21 mouse cellular contexts compared by ENCODE assay signal in the genomic region with DNA sequence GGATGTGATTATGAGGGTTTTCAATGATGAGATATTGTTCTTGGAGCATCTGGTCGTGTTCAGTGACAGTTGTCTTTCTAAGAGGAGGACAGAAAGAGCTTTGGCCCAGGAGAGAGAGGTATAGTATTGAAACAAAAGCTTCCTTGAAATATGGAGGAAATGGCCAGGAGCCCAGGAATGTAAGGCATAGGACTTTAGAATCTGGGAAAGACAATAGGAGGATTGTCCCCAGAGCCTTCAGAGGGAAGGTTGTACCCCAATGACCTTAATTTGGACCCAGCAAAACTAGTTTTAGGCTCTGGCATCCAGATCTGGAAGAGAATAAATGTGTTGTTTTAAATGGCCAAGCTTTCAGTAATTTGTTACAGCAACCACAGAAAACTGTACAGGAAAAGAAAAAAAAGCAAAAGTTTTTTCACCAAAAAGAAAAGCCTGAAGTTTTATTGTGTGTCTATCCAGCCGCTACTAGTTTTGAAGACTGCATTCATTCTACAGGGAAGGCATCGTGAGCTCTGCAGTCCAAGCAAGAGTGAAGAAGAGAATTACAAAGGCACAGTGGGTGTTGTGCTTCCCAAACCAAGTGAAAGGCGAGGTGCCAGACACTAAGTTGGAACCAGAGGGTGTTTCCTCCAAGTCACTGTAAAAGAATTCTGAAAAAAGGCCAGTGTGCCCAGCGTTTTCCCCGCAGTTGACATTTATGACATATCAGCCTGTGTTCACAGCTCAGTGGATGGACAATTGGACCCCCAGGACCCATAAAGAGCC. TPM values are rescaled to one million over a fixed set of nuclear protein-coding genes. Genes with fewer than 3 reads are reported as not detected.
DNase-seq lines count a peak whose midpoint lies in the region; ATAC-seq and TF ChIP-seq lines count a peak whose summit lies in the region.
"Had no signal": no experiment of that assay in that cellular context is flagged by ENCODE, and none has a peak within 500 bp of the region (broad histone marks: within the 10 kb centered on the region; RNA-seq: fewer than 3 reads in every experiment).

No protein-coding gene starts in this region.

- no peaks in the 10 kb centered on the region for H3K36me3 ChIP-seq in hindbrain, postnatal 0 days (ENCODE audit: insufficient read depth, low read length)
- no peaks in the 10 kb centered on the region for H3K36me3 ChIP-seq in hindbrain, embryonic 13.5 days
- no peaks in the 10 kb centered on the region for H3K36me3 ChIP-seq in ES-E14 (ENCODE audit: control insufficient read depth, insufficient read depth, low read length, poor library complexity, severe bottlenecking)
- H3K36me3 ChIP-seq: embryonic facial prominence, embryonic 15.5 days; heart, embryonic 13.5 days; liver, embryonic 12.5 days; neural tube, embryonic 13.5 days had no signal

- H3K4me1 ChIP-seq in hindbrain, postnatal 0 days (ENCODE audit: insufficient read depth, low read length), result no peaks in the 10 kb centered on the region
- H3K4me1 ChIP-seq in hindbrain, embryonic 13.5 days (replicated peaks), result 0 out of 2 replicates have a peak, but pooled peaks cover 4% of the 10 kb centered on the region
- H3K4me1 ChIP-seq in ES-E14 (ENCODE audit: control insufficient read depth in 2 of 2, insufficient read depth in 2 of 2, low read length in 2 of 2, poor library complexity in 1 of 2), result peaks cover 6 to 8% of the 10 kb centered on the region in 2 experiments; a peak in 3 of 4 replicates
- H3K4me1 ChIP-seq: forebrain, embryonic 13.5 days had no signal

- no peak overlapping the region for H3K4me2 ChIP-seq in hindbrain, postnatal 0 days (ENCODE audit: low read depth, low read length)
- no peak overlapping the region for H3K4me2 ChIP-seq in hindbrain, embryonic 13.5 days
- H3K4me2 ChIP-seq: embryonic facial prominence, embryonic 15.5 days; forebrain, embryonic 13.5 days; heart, embryonic 13.5 days; liver, embryonic 12.5 days; neural tube, embryonic 13.5 days had no signal

- no peaks in the 10 kb centered on the region for H3K27me3 ChIP-seq in hindbrain, postnatal 0 days (ENCODE audit: insufficient read depth, low read length)
- no peaks in the 10 kb centered on the region for H3K27me3 ChIP-seq in hindbrain, embryonic 13.5 days
- H3K27me3 ChIP-seq: embryonic facial prominence, embryonic 15.5 days; forebrain, embryonic 13.5 days; heart, embryonic 13.5 days; liver, embryonic 12.5 days; neural tube, embryonic 13.5 days had no signal

- no peaks in the 10 kb centered on the region for H3K9me3 ChIP-seq in hindbrain, postnatal 0 days (ENCODE audit: low read length)
- H3K9me3 ChIP-seq in hindbrain, embryonic 13.5 days, result no peaks in the 10 kb centered on the region
- no peaks in the 10 kb centered on the region for H3K9me3 ChIP-seq in ES-E14 (ENCODE audit: control insufficient read depth, insufficient read depth, low read depth, low read length)
- H3K9me3 ChIP-seq: embryonic facial prominence, embryonic 15.5 days; forebrain, embryonic 13.5 days; heart, embryonic 13.5 days; liver, embryonic 12.5 days; megakaryocyte, embryonic 14.5 days; neural tube, embryonic 13.5 days had no signal

- H3K4me3 ChIP-seq in hindbrain, postnatal 0 days (ENCODE audit: low read length), result no peak overlapping the region
- no peak overlapping the region for H3K4me3 ChIP-seq in hindbrain, embryonic 13.5 days
- no peak overlapping the region for H3K4me3 ChIP-seq in ES-E14 (ENCODE audit: insufficient read depth in 1 of 2, low read depth in 1 of 2, low read length in 2 of 2, poor library complexity in 1 of 2, severe bottlenecking in 1 of 2)
- H3K4me3 ChIP-seq: embryonic facial prominence, embryonic 15.5 days; forebrain, embryonic 13.5 days; heart, embryonic 13.5 days; liver, embryonic 12.5 days; megakaryocyte, embryonic 14.5 days; neural tube, embryonic 13.5 days had no signal

- ATAC-seq in hindbrain, postnatal 0 days, result peak; percentile 53; the same call in 1 of the 2 replicates
- ATAC-seq in hindbrain, embryonic 13.5 days (ENCODE audit: low FRiP score), result no peak
- ATAC-seq: forebrain, embryonic 13.5 days; liver, embryonic 12.5 days; midbrain, embryonic 16.5 days had no signal

- TF ChIP-seq CTCF in hindbrain, postnatal 0 days (IDR thresholded peaks at IDR 0.05; ENCODE audit: low read depth), result no peak

- peak; percentile 26 for DNase-seq in hindbrain, postnatal 0 days (ENCODE audit: low spot score)
- DNase-seq in 3T3-L1 (ENCODE audit: low read depth, low spot score) (peak; percentile 76), ES-E14 (ENCODE audit: low read depth, low spot score) (no peak)
- peak; percentile 2 for DNase-seq in fat pad, adult 2 months (ENCODE audit: extremely low read depth, low read depth, low spot score)
- DNase-seq in embryo, embryonic 10.5 days (ENCODE audit: low spot score), result no peak
- no peak for DNase-seq in ovary, postnatal 14 days (ENCODE audit: low spot score)
- DNase-seq: adrenal gland, postnatal 25 days; cerebellum, adult 9-11 months; embryo, embryonic 11 days; heart, postnatal 4 days; kidney, adult 8-10 months; kidney, postnatal 36 days; thymus, postnatal 14 days had no signal

- WGBS in hindbrain, postnatal 0 days, result 34% methylated on average over 6 of the region's 6 CpGs
- WGBS in hindbrain, embryonic 13.5 days, result 40% methylated on average over 6 of the region's 6 CpGs

- H3K9ac ChIP-seq in hindbrain, postnatal 0 days (replicated peaks; ENCODE audit: low read length), result no peak overlapping the region
- H3K9ac ChIP-seq in hindbrain, embryonic 13.5 days, result no peak overlapping the region
- no peak overlapping the region for H3K9ac ChIP-seq in ES-E14 (ENCODE audit: insufficient read depth, low read depth, low read length, poor library complexity, severe bottlenecking)
- H3K9ac ChIP-seq: embryonic facial prominence, embryonic 15.5 days; forebrain, embryonic 13.5 days; heart, embryonic 13.5 days; liver, embryonic 12.5 days; neural tube, embryonic 13.5 days had no signal

- H3K27ac ChIP-seq in hindbrain, postnatal 0 days, result no peak overlapping the region
- no peak overlapping the region for H3K27ac ChIP-seq in hindbrain, embryonic 13.5 days
- no peak overlapping the region for H3K27ac ChIP-seq in ES-E14 (ENCODE audit: insufficient read depth, low read depth, low read length, poor library complexity, severe bottlenecking)
- H3K27ac ChIP-seq: embryonic facial prominence, embryonic 15.5 days; forebrain, embryonic 13.5 days; heart, embryonic 13.5 days; liver, embryonic 12.5 days; neural tube, embryonic 13.5 days had no signal

- in situ Hi-C loops in ES-E14 (cut with MboI; ENCODE audit: low sequenced_read_pairs in 2 of 2, unreplicated experiment in 2 of 2), result no loop called here

TF ChIP-seq in ES-E14, 5 proteins besides CTCF, POLR2A, EP300 and RAD21:
- 0 out of 2 replicates have a peak, but pooled peaks have one; percentile 17 for TF ChIP-seq CHD2 (IDR thresholded peaks at IDR 0.05; ENCODE audit: low read depth, low read length)
- TF ChIP-seq HCFC1 (IDR thresholded peaks at IDR 0.05; ENCODE audit: borderline replicate concordance, insufficient read depth, low read length), result no peak

RNA-seq across cellular contexts. Expression of a gene that starts 45.7 kb away (rescaled TPM):
- 5.0 and 6.6 TPM in 2 replicates for total RNA-seq in hindbrain, postnatal 0 days (2014; rRNA removed)
- polyA plus RNA-seq in hindbrain, postnatal 0 days (2015; fragmentation: Nextera tagmentation; extraction: Ambion mirVana), result 1.4 and 1.7 TPM in 2 replicates
- 2.2 and 3.7 TPM in 2 replicates for polyA plus RNA-seq in hindbrain, embryonic 13.5 days (2015; fragmentation: Nextera tagmentation; extraction: Ambion mirVana)
- 21.2 and 25.2 TPM in 2 replicates for total RNA-seq in ES-E14 (2012; rRNA removed)

Comparison
In these comparisons a context has a peak if more than half of its experiments do, and no peak if none do; other contexts are left out.
1. DNase-seq: peak in hindbrain, postnatal 0 days (single experiment), 3T3-L1 (single experiment) and fat pad, adult 2 months (single experiment); none in ES-E14 (single experiment), embryo, embryonic 10.5 days (single experiment) and ovary, postnatal 14 days (single experiment).